16 mouse cellular contexts compared by ENCODE assay signal in the genomic region with DNA sequence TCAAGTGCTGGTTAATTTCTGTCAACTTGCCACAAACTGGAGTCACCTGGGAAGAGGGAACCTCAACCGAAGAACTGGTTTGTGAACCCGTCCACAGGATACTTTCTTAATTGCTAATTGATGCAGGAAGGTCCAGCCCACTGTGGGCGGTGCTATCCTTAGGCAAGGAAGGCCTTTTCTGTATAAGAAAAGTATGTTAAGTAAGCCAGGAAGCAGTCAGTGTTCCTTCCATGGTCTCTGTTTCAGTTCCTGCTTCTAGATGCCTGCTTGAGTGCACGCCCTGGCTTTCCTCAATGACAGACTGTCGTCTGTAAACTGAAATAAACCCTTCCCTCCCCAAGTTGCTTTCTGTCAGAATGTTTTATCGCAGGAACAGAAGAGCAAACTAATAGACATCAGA. TPM values are rescaled to one million over a fixed set of nuclear protein-coding genes. Genes with fewer than 3 reads are reported as not detected.
"Had no signal": no experiment of that assay in that cellular context is flagged by ENCODE, and none has a peak within 500 bp of the region (broad histone marks: within the 10 kb centered on the region; RNA-seq: fewer than 3 reads in every experiment).

No protein-coding gene starts in this region.

- DNase-seq: kidney, postnatal 10 days; layer of hippocampus, postnatal 36 days; liver, embryonic 13.5 days; lung, adult 18-20 months; midbrain, embryonic 14.5 days; right cerebral cortex, postnatal 4 days; spleen, adult 18-20 months; thymus, adult 2 months; thymus, postnatal 25 days had no signal

- H3K27me3 ChIP-seq: limb, embryonic 15.5 days; neural tube, embryonic 12.5 days; stomach, embryonic 15.5 days had no signal

- H3K9me3 ChIP-seq: limb, embryonic 15.5 days; liver, embryonic 13.5 days; stomach, embryonic 15.5 days had no signal

- H3K36me3 ChIP-seq: limb, embryonic 15.5 days; liver, embryonic 13.5 days; neural tube, embryonic 12.5 days; stomach, embryonic 15.5 days had no signal

- H3K4me3 ChIP-seq: limb, embryonic 15.5 days; liver, embryonic 13.5 days; midbrain, embryonic 10.5 days; neural tube, embryonic 12.5 days; stomach, embryonic 15.5 days had no signal

RNA-seq across cellular contexts. Expression of a gene that starts 3.9 kb away (rescaled TPM):
- total RNA-seq: neutrophil, adult 5-6 weeks had no signal

RNA-seq across cellular contexts. Expression of a gene that starts 21.0 kb away (rescaled TPM):
- total RNA-seq: layer of hippocampus, postnatal 36 days had no signal

RNA-seq across cellular contexts. Expression of a gene that starts 28.0 kb away (rescaled TPM):
- total RNA-seq: layer of hippocampus, postnatal 36 days; left cerebral cortex, adult 8-10 months; left cerebral cortex, postnatal 25 days; neutrophil, adult 5-6 weeks had no signal

RNA-seq across cellular contexts. Expression of a gene that starts 39.3 kb away (rescaled TPM):
- total RNA-seq: left cerebral cortex, postnatal 25 days had no signal
